Mouse (Mus musculus): Measurements from ENCODE around the gene Rmnd5b. TPM values are rescaled to one million over a fixed set of nuclear protein-coding genes. Genes with fewer than 3 reads are reported as not detected.

Rmnd5b gene
- total and polyA plus RNA-seq, 3 experiments, result 41.1 to 59.5 (median 46.7) TPM

- Histone ChIP-seq H3K4me2 (ENCODE audit: insufficient read depth, low read depth, poor library complexity, severe bottlenecking) (no peak overlapping the region), H3K27ac (ENCODE audit: insufficient read depth, low read depth) (no peak overlapping the region), H3K4me1 (ENCODE audit: control insufficient read depth in 1 of 2, insufficient read depth in 2 of 2) (peaks cover 3 to 45% of the 10 kb centered on the region in 2 experiments; a peak in 2 of 4 replicates), H3K27me3 (replicated peaks) (no peaks in the 10 kb centered on the region), H3K9ac (ENCODE audit: insufficient read depth, low read depth) (no peak overlapping the region), H3K36me3 (replicated peaks in 1 of 2; ENCODE audit: control insufficient read depth in 1 of 2, insufficient read depth in 1 of 2, low read length in 1 of 2) (peaks cover 46 to 88% of the 10 kb centered on the region in 2 experiments), H3K79me2 (replicated peaks; ENCODE audit: control insufficient read depth, extremely low read depth, insufficient read depth, poor library complexity, severe bottlenecking) (peaks cover 3% of the 10 kb centered on the region; the same call in 1 of the 2 replicates), H3K4me3 (replicated peaks in 1 of 3; ENCODE audit: low read depth in 2 of 3, low read length in 2 of 3, poor library complexity in 1 of 3) (no peak overlapping the region), H3K9me3 (replicated peaks; ENCODE audit: low read length) (no peaks in the 10 kb centered on the region)
- in situ Hi-C loops (cut with MboI; ENCODE audit: low pct_ligation_motif_present, low pct_unique_long_range_greater_than_20kb, low sequenced_read_pairs) (no loop called here), dilution Hi-C loops (cut with MboI; ENCODE audit: extremely low pct_ligation_motif_present, extremely low pct_unique_long_range_greater_than_20kb, low sequenced_read_pairs) (no loop called here)
- no peak for TF ChIP-seq SMC3 (IDR thresholded peaks at IDR 0.05; ENCODE audit: low read depth, low read length)
- TF ChIP-seq E2F4 (IDR thresholded peaks at IDR 0.05; ENCODE audit: insufficient replicate concordance, low read depth, low read length), result no peak
- no peak for TF ChIP-seq RCOR1 (conservative IDR thresholded peaks at IDR 0.05; ENCODE audit: low read depth, low read length)
- TF ChIP-seq KAT2A (IDR thresholded peaks at IDR 0.05; ENCODE audit: insufficient replicate concordance, low read length), result no peak
- no peak for TF ChIP-seq MAFK (IDR thresholded peaks at IDR 0.05; ENCODE audit: insufficient replicate concordance, low read length)
- no peak for TF ChIP-seq JUND (conservative IDR thresholded peaks at IDR 0.05; ENCODE audit: low read depth, low read length)
- no peak for TF ChIP-seq BHLHE40 (IDR thresholded peaks at IDR 0.05; ENCODE audit: low read depth, low read length)
- TF ChIP-seq USF1 (IDR thresholded peaks at IDR 0.05; ENCODE audit: low read depth, low read length), result no peak
- no peak for TF ChIP-seq POLR2AphosphoS2 (IDR thresholded peaks at IDR 0.05; ENCODE audit: low read depth, low read length)
- TF ChIP-seq EP300 (IDR thresholded peaks at IDR 0.05; ENCODE audit: low read length), result no peak
- no peak for TF ChIP-seq SIN3A (IDR thresholded peaks at IDR 0.05; ENCODE audit: low read length)
- TF ChIP-seq ZC3H11A (IDR thresholded peaks at IDR 0.05; ENCODE audit: low read depth, low read length), result no peak
- no peak for TF ChIP-seq NRF1 (IDR thresholded peaks at IDR 0.05; ENCODE audit: low read depth, low read length)
- no peak for TF ChIP-seq JUN (IDR thresholded peaks at IDR 0.05; ENCODE audit: insufficient read depth, low read depth, low read length)
- no peak for TF ChIP-seq RAD21 (IDR thresholded peaks at IDR 0.05; ENCODE audit: low read depth, low read length)
- no peak for DNase-seq (ENCODE audit: extremely low read depth)
Observed at GRCm38 (mm10) chr11:51629651-51630314, 5.9 kb downstream of the Rmnd5b start.

GRCm38 (mm10) chr11:51627907-51628306, 7.8 kb downstream of the Rmnd5b start:
- H3K27me3 ChIP-seq (replicated peaks), result no peaks in the 10 kb centered on the region
- H3K27ac ChIP-seq (ENCODE audit: insufficient read depth, low read depth), result no peak overlapping the region
- no peak overlapping the region for H3K4me2 ChIP-seq (ENCODE audit: insufficient read depth, low read depth, poor library complexity, severe bottlenecking)
- no peak for DNase-seq (ENCODE audit: extremely low read depth)
- in situ Hi-C loops (cut with MboI; ENCODE audit: low pct_ligation_motif_present, low pct_unique_long_range_greater_than_20kb, low sequenced_read_pairs), result no loop called here
- peaks cover 64 to 94% of the 10 kb centered on the region in 2 experiments for H3K36me3 ChIP-seq (replicated peaks in 1 of 2; ENCODE audit: control insufficient read depth in 1 of 2, insufficient read depth in 1 of 2, low read length in 1 of 2)
- no peak overlapping the region for H3K9ac ChIP-seq (ENCODE audit: insufficient read depth, low read depth)
- TF ChIP-seq E2F4 (IDR thresholded peaks at IDR 0.05; ENCODE audit: insufficient replicate concordance, low read depth, low read length), result no peak
- TF ChIP-seq USF1 (IDR thresholded peaks at IDR 0.05; ENCODE audit: low read depth, low read length), result no peak
- TF ChIP-seq MXI1 (IDR thresholded peaks at IDR 0.05; ENCODE audit: low read depth, low read length), result no peak
- no peak for TF ChIP-seq CTCF (conservative IDR thresholded peaks at IDR 0.05 in 1 of 2, IDR thresholded peaks at IDR 0.05 in 1 of 2; ENCODE audit: low read depth in 2 of 2, low read length in 2 of 2)
- no peak for TF ChIP-seq RCOR1 (conservative IDR thresholded peaks at IDR 0.05; ENCODE audit: low read depth, low read length)
- no peak for TF ChIP-seq NELFE (IDR thresholded peaks at IDR 0.05; ENCODE audit: low read depth, low read length)
- no peaks in the 10 kb centered on the region for H3K9me3 ChIP-seq (replicated peaks; ENCODE audit: low read length)
- no peaks in the 10 kb centered on the region for H3K79me2 ChIP-seq (replicated peaks; ENCODE audit: control insufficient read depth, extremely low read depth, insufficient read depth, poor library complexity, severe bottlenecking)
- dilution Hi-C loops (cut with MboI; ENCODE audit: extremely low pct_ligation_motif_present, extremely low pct_unique_long_range_greater_than_20kb, low sequenced_read_pairs), result no loop called here
- peaks cover 0 to 48% of the 10 kb centered on the region in 2 experiments; a peak in 3 of 4 replicates for H3K4me1 ChIP-seq (ENCODE audit: control insufficient read depth in 1 of 2, insufficient read depth in 2 of 2)
- H3K4me3 ChIP-seq (replicated peaks in 1 of 3; ENCODE audit: low read depth in 2 of 3, low read length in 2 of 3, poor library complexity in 1 of 3), result no peak overlapping the region

All from CH12.LX (cell line).